Mouse (Mus musculus) E14TG2a.4 (cell line): ENCODE measurements around the gene Klhl25.
A peak's percentile ranks its signal among the peaks of the same experiment; 100 is the strongest.
"Not testable (repeated sequence)": the region's sequence is repeated elsewhere in the genome, so short reads cannot be mapped to it uniquely, and the experiment has no call there.

Source experiments
- H3K27me3 ChIP-seq: 2 replicates; pipeline ENCODE4 v1.6.1; 2014; ENCODE audit warnings: low read length, control low read depth; ENCODE audit not compliant: insufficient read depth
- H3K36me3 ChIP-seq: 2 replicates; pipeline ENCODE4 v1.6.1; 2014; ENCODE audit warnings: low read length, control low read depth; ENCODE audit not compliant: insufficient read depth
- H3K4me1 ChIP-seq: replicated peaks from 2 replicates; pipeline ENCODE4 v1.6.1; 2014; ENCODE audit warnings: low read depth, low read length, control low read depth
- H3K4me3 ChIP-seq: replicated peaks from 2 replicates; pipeline ENCODE4 v1.5.1; 2014; ENCODE audit warnings: mild to moderate bottlenecking, low read length
- H3K9me3 ChIP-seq: 2 replicates; pipeline ENCODE4 v1.6.1; 2014; ENCODE audit warnings: low read length, control low read depth
- CTCF ChIP-seq: conservative IDR thresholded peaks from 2 replicates; pipeline ENCODE4 v1.5.1; 2014; ENCODE audit warnings: low read length
- NANOG ChIP-seq: IDR thresholded peaks from 2 replicates; pipeline ENCODE4 v1.6.1; 2014; ENCODE audit warnings: borderline replicate concordance, low read length, mixed read lengths
- POU5F1 ChIP-seq: IDR thresholded peaks from 2 replicates; pipeline ENCODE4 v1.6.1; 2014; ENCODE audit warnings: low read length, borderline replicate concordance

Gene Klhl25

GRCm38 (mm10) chr7:75853171-75853830, 5.2 kb downstream of the Klhl25 start:
- no peaks in the 10 kb centered on the region for H3K27me3 ChIP-seq
- TF ChIP-seq POU5F1 (no peak), CTCF (no peak), NANOG (no peak)
- H3K4me1 ChIP-seq: peaks cover 31% of the 10 kb centered on the region
- no peak overlapping the region for H3K4me3 ChIP-seq
- H3K9me3 ChIP-seq: peaks cover 38% of the 10 kb centered on the region
- peaks cover 37% of the 10 kb centered on the region for H3K36me3 ChIP-seq

GRCm38 (mm10) chr7:75854231-75854925, 6.3 kb downstream of the Klhl25 start:
- no peak overlapping the region for H3K4me3 ChIP-seq
- peaks cover 26% of the 10 kb centered on the region for H3K4me1 ChIP-seq
- no peaks in the 10 kb centered on the region for H3K27me3 ChIP-seq
- H3K9me3 ChIP-seq: peaks cover 45% of the 10 kb centered on the region
- TF ChIP-seq NANOG: no peak
- no peak for TF ChIP-seq POU5F1
- no peak for TF ChIP-seq CTCF
- H3K36me3 ChIP-seq: peaks cover 38% of the 10 kb centered on the region

- no peaks in the 10 kb centered on the region for H3K27me3 ChIP-seq
- peaks cover 22% of the 10 kb centered on the region for H3K4me1 ChIP-seq
- H3K9me3 ChIP-seq: peaks cover 52% of the 10 kb centered on the region
- TF ChIP-seq NANOG: no peak
- no peak overlapping the region for H3K4me3 ChIP-seq
- H3K36me3 ChIP-seq: peaks cover 44% of the 10 kb centered on the region
Observed at GRCm38 (mm10) chr7:75855028-75855427, 6.9 kb downstream of the Klhl25 start.

GRCm38 (mm10) chr7:75856259-75856658, 8.1 kb downstream of the Klhl25 start:
- peaks cover 64% of the 10 kb centered on the region for H3K9me3 ChIP-seq
- peaks cover 22% of the 10 kb centered on the region for H3K4me1 ChIP-seq
- H3K27me3 ChIP-seq: no peaks in the 10 kb centered on the region
- peaks cover 53% of the 10 kb centered on the region for H3K36me3 ChIP-seq
- TF ChIP-seq NANOG (no peak), CTCF (no peak), POU5F1 (no peak)
- no peak overlapping the region for H3K4me3 ChIP-seq

GRCm38 (mm10) chr7:75859771-75860196, 11.7 kb downstream of the Klhl25 start:
- H3K9me3 ChIP-seq: peaks cover 87% of the 10 kb centered on the region
- peaks cover 46% of the 10 kb centered on the region for H3K36me3 ChIP-seq
- H3K27me3 ChIP-seq: no peaks in the 10 kb centered on the region
- TF ChIP-seq CTCF (no peak), POU5F1 (no peak), NANOG (no peak)
- H3K4me1 ChIP-seq: peaks cover 2% of the 10 kb centered on the region
- H3K4me3 ChIP-seq: peak overlapping the region; percentile 35

GRCm38 (mm10) chr7:75861638-75862426, 13.7 kb downstream of the Klhl25 start:
- peaks cover 57% of the 10 kb centered on the region for H3K36me3 ChIP-seq
- H3K27me3 ChIP-seq, H3K4me1 ChIP-seq, H3K4me3 ChIP-seq: not testable (repeated sequence)
- peaks cover 87% of the 10 kb centered on the region for H3K9me3 ChIP-seq

- peaks cover 57% of the 10 kb centered on the region for H3K36me3 ChIP-seq
- not testable (repeated sequence) for H3K4me3 ChIP-seq, H3K27me3 ChIP-seq, H3K4me1 ChIP-seq
- H3K9me3 ChIP-seq: peaks cover 86% of the 10 kb centered on the region
Observed at GRCm38 (mm10) chr7:75862427-75862781, 14.3 kb downstream of the Klhl25 start.

GRCm38 (mm10) chr7:75863248-75863911, 15.3 kb downstream of the Klhl25 start:
- H3K27me3 ChIP-seq, H3K4me1 ChIP-seq, H3K4me3 ChIP-seq: not testable (repeated sequence)
- Histone ChIP-seq H3K36me3 (peaks cover 64% of the 10 kb centered on the region), H3K9me3 (peaks cover 85% of the 10 kb centered on the region)
